Comparison of ENCODE assay signal across 14 mouse cellular contexts in genomic region chr13:32860821-32861220, GRCm38 (mm10). TPM values are rescaled to one million over a fixed set of nuclear protein-coding genes. Genes with fewer than 3 reads are reported as not detected.
"Had no signal": no experiment of that assay in that cellular context is flagged by ENCODE, and none has a peak within 500 bp of the region (broad histone marks: within the 10 kb centered on the region; RNA-seq: fewer than 3 reads in every experiment).

No protein-coding gene starts in this region.

- DNase-seq: kidney, postnatal 36 days; layer of hippocampus, adult 9-11 months; layer of hippocampus, postnatal 36 days; liver; liver, embryonic 13.5 days; liver, postnatal 0 days; lung, postnatal 14 days; right cerebral cortex, postnatal 4 days; thymus, adult 2 months; thymus, postnatal 25 days had no signal

RNA-seq across cellular contexts. Expression of gene Serpinb1c, which starts 37.2 kb away (rescaled TPM):
- total RNA-seq: layer of hippocampus, adult 18-20 months; left cerebral cortex, adult 8-10 months; monocyte, adult 5-6 weeks; neutrophil, adult 5-6 weeks had no signal

RNA-seq across cellular contexts. Expression of gene D930007J09Rik, which starts 58.2 kb away (rescaled TPM):
- total RNA-seq: left cerebral cortex, adult 8-10 months; monocyte, adult 5-6 weeks; neutrophil, adult 5-6 weeks had no signal
